ENCODE assay signal across 16 mouse cellular contexts in the genomic region with DNA sequence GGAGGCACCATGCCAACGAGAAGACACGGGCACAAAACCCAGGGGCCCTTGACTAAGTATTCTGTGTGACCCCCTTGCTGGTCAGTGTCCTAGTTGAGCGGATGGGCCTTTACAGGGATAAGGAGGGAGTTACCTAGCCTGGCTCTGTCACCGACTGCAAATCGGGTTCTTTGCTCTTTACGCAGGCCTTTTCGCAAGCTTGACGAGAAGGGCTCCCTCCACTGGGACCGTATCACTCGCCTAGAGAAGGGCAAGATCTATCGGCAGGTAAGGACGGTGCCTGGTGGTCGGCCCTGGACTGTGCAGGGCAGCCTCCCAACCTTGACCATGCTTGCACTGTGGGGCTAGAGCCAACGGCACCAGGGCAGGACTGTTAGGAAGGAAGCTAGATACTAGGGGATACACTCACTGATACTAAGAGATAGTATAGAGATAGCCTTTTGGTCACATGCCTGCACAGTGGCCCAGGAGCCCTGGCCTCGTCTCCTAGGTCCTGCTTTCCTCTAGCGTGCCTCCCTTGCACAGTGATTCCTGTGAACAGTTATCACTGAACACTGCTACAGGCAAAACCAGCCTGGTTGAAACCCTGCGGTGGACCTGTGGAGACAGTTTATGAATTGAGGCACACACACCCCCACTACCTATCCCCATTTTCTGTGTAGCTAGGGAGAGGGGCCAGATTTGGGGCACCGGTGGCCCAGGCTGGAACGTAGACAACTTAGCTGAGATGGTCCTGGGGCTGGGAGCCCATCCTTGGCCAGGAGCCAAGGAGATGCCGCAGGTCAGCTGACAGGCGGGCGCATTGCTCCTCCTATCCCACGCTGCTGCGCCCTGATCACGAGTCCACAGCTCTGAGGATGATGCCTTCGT. TPM values are rescaled to one million over a fixed set of nuclear protein-coding genes. Genes with fewer than 3 reads are reported as not detected.
DNase-seq lines count a peak whose midpoint lies in the region; ATAC-seq lines count a peak whose summit lies in the region.
"Had no signal": no experiment of that assay in that cellular context is flagged by ENCODE, and none has a peak within 500 bp of the region (broad histone marks: within the 10 kb centered on the region; RNA-seq: fewer than 3 reads in every experiment).

No protein-coding gene starts in this region.

- peak; percentile 48 for DNase-seq in forebrain, embryonic 11.5 days (ENCODE audit: low spot score)
- no peak for DNase-seq in heart, postnatal 4 days
- DNase-seq in lung, postnatal 10 days = no peak
- DNase-seq in testis, postnatal 10 days (ENCODE audit: low spot score) = peak; percentile 41
- no peak for DNase-seq in testis, postnatal 14 days (ENCODE audit: low spot score)
- DNase-seq: adrenal gland, postnatal 25 days; cerebellum, adult 11 months; lung, adult 2 months; right cerebral cortex, postnatal 4 days had no signal

- H3K36me3 ChIP-seq in forebrain, embryonic 11.5 days (ENCODE audit: control insufficient read depth, insufficient read depth, low read length) = peaks cover 39% of the 10 kb centered on the region
- peaks cover 25% of the 10 kb centered on the region for H3K36me3 ChIP-seq in forebrain, embryonic 15.5 days
- H3K36me3 ChIP-seq in heart, embryonic 15.5 days = peaks cover 62% of the 10 kb centered on the region
- peaks cover 70% of the 10 kb centered on the region for H3K36me3 ChIP-seq in lung, embryonic 15.5 days

- H3K4me2 ChIP-seq in forebrain, embryonic 11.5 days (ENCODE audit: low read depth, low read length, severe bottlenecking) = no peak overlapping the region
- H3K4me2 ChIP-seq in forebrain, embryonic 15.5 days (replicated peaks) = no peak overlapping the region
- no peak overlapping the region for H3K4me2 ChIP-seq in heart, embryonic 15.5 days
- H3K4me2 ChIP-seq in lung, embryonic 15.5 days = no peak overlapping the region
- H3K4me2 ChIP-seq: limb, embryonic 13.5 days; midbrain, embryonic 13.5 days; neural tube, embryonic 15.5 days had no signal

- H3K27me3 ChIP-seq in forebrain, embryonic 11.5 days (ENCODE audit: control insufficient read depth, insufficient read depth, low read length) = no peaks in the 10 kb centered on the region
- no peaks in the 10 kb centered on the region for H3K27me3 ChIP-seq in forebrain, embryonic 15.5 days
- no peaks in the 10 kb centered on the region for H3K27me3 ChIP-seq in heart, embryonic 15.5 days
- H3K27me3 ChIP-seq in lung, embryonic 15.5 days = no peaks in the 10 kb centered on the region
- H3K27me3 ChIP-seq: limb, embryonic 13.5 days; midbrain, embryonic 13.5 days; neural tube, embryonic 15.5 days had no signal

- ATAC-seq in forebrain, embryonic 11.5 days (replicated peaks; ENCODE audit: low FRiP score) = no peak
- ATAC-seq in forebrain, embryonic 15.5 days (replicated peaks) = no peak
- no peak for ATAC-seq in heart, embryonic 15.5 days (replicated peaks; ENCODE audit: insufficient number of reproducible peaks, insufficient read depth, low FRiP score, low read depth)
- no peak for ATAC-seq in lung, embryonic 15.5 days (ENCODE audit: borderline replicate concordance, extremely low read depth, low FRiP score, low TSS enrichment)
- ATAC-seq: midbrain, embryonic 13.5 days had no signal

- no peak overlapping the region for H3K4me3 ChIP-seq in forebrain, embryonic 11.5 days (ENCODE audit: low read depth, low read length)
- no peak overlapping the region for H3K4me3 ChIP-seq in forebrain, embryonic 15.5 days
- no peak overlapping the region for H3K4me3 ChIP-seq in heart, embryonic 15.5 days
- no peak overlapping the region for H3K4me3 ChIP-seq in lung, embryonic 15.5 days
- H3K4me3 ChIP-seq: forebrain, embryonic 10.5 days; limb, embryonic 13.5 days; midbrain, embryonic 13.5 days; neural tube, embryonic 15.5 days had no signal

- H3K9ac ChIP-seq in forebrain, embryonic 11.5 days (ENCODE audit: low read length) = no peak overlapping the region
- no peak overlapping the region for H3K9ac ChIP-seq in forebrain, embryonic 15.5 days (replicated peaks)
- no peak overlapping the region for H3K9ac ChIP-seq in heart, embryonic 15.5 days
- no peak overlapping the region for H3K9ac ChIP-seq in lung, embryonic 15.5 days
- H3K9ac ChIP-seq: limb, embryonic 13.5 days; midbrain, embryonic 13.5 days; neural tube, embryonic 15.5 days had no signal

- H3K27ac ChIP-seq in forebrain, embryonic 11.5 days (ENCODE audit: low read depth, low read length) = no peak overlapping the region
- H3K27ac ChIP-seq in forebrain, embryonic 15.5 days (replicated peaks) = no peak overlapping the region
- H3K27ac ChIP-seq in heart, embryonic 15.5 days = peak overlapping the region; percentile 45; the same call in 1 of the 2 replicates
- H3K27ac ChIP-seq in lung, embryonic 15.5 days = peak overlapping the region; percentile 54
- H3K27ac ChIP-seq: forebrain, embryonic 10.5 days; midbrain, embryonic 13.5 days; neural tube, embryonic 15.5 days had no signal

- WGBS in forebrain, embryonic 11.5 days = 92% methylated on average over 26 of the region's 26 CpGs
- 92% methylated on average over 26 of the region's 26 CpGs for WGBS in forebrain, embryonic 15.5 days
- 81% methylated on average over 26 of the region's 26 CpGs for WGBS in heart, embryonic 15.5 days
- 88% methylated on average over 26 of the region's 26 CpGs for WGBS in lung, embryonic 15.5 days

- H3K4me1 ChIP-seq in forebrain, embryonic 11.5 days (replicated peaks; ENCODE audit: control insufficient read depth, insufficient read depth, low read length) = peaks cover 15% of the 10 kb centered on the region
- peaks cover 39% of the 10 kb centered on the region for H3K4me1 ChIP-seq in forebrain, embryonic 15.5 days
- peaks cover 45% of the 10 kb centered on the region for H3K4me1 ChIP-seq in heart, embryonic 15.5 days (replicated peaks)
- peaks cover 34% of the 10 kb centered on the region for H3K4me1 ChIP-seq in lung, embryonic 15.5 days

- no peaks in the 10 kb centered on the region for H3K9me3 ChIP-seq in forebrain, embryonic 11.5 days (ENCODE audit: control insufficient read depth, low read length)
- no peaks in the 10 kb centered on the region for H3K9me3 ChIP-seq in forebrain, embryonic 15.5 days
- no peaks in the 10 kb centered on the region for H3K9me3 ChIP-seq in heart, embryonic 15.5 days (replicated peaks)
- no peaks in the 10 kb centered on the region for H3K9me3 ChIP-seq in lung, embryonic 15.5 days
- H3K9me3 ChIP-seq: forebrain, embryonic 10.5 days; limb, embryonic 13.5 days; midbrain, embryonic 13.5 days; neural tube, embryonic 15.5 days had no signal

RNA-seq across cellular contexts. Expression of a gene that starts 5.8 kb away (rescaled TPM):
- polyA plus RNA-seq in forebrain, embryonic 11.5 days (2014; fragmentation: Nextera tagmentation; extraction: Ambion mirVana) = 565 and 637 TPM in 2 replicates
- 223 and 240 TPM in 2 replicates for polyA plus RNA-seq in forebrain, embryonic 15.5 days (2015; fragmentation: Nextera tagmentation; extraction: Ambion mirVana)
- polyA plus RNA-seq in heart, embryonic 15.5 days (2015; fragmentation: Nextera tagmentation; extraction: Ambion mirVana) = 278 and 339 TPM in 2 replicates
- total RNA-seq in heart, postnatal 4 days (2021) = 10 to 100 TPM; 91.8 to 93.8 TPM
- 451 and 472 TPM in 2 replicates for polyA plus RNA-seq in lung, embryonic 15.5 days (2015; fragmentation: Nextera tagmentation; extraction: Ambion mirVana)

RNA-seq across cellular contexts. Expression of a gene that starts 7.9 kb away (rescaled TPM):
- polyA plus RNA-seq in forebrain, embryonic 11.5 days (2014; fragmentation: Nextera tagmentation; extraction: Ambion mirVana) = 50.9 and 52.7 TPM in 2 replicates
- polyA plus RNA-seq in forebrain, embryonic 15.5 days (2015; fragmentation: Nextera tagmentation; extraction: Ambion mirVana) = 66.1 and 74.5 TPM in 2 replicates
- polyA plus RNA-seq in heart, embryonic 15.5 days (2015; fragmentation: Nextera tagmentation; extraction: Ambion mirVana) = 75.6 and 94.1 TPM in 2 replicates
- total RNA-seq in heart, postnatal 4 days (2021) = 10 to 100 TPM; 80.5 to 91.4 TPM
- polyA plus RNA-seq in lung, embryonic 15.5 days (2015; fragmentation: Nextera tagmentation; extraction: Ambion mirVana) = 70.8 and 75.2 TPM in 2 replicates

RNA-seq across cellular contexts. Expression of a gene that starts 31.8 kb away (rescaled TPM):
- 21.8 and 27.1 TPM in 2 replicates for polyA plus RNA-seq in forebrain, embryonic 11.5 days (2014; fragmentation: Nextera tagmentation; extraction: Ambion mirVana)
- 12.9 and 19.0 TPM in 2 replicates for polyA plus RNA-seq in forebrain, embryonic 15.5 days (2015; fragmentation: Nextera tagmentation; extraction: Ambion mirVana)
- polyA plus RNA-seq in heart, embryonic 15.5 days (2015; fragmentation: Nextera tagmentation; extraction: Ambion mirVana) = 43.7 and 46.8 TPM in 2 replicates
- total RNA-seq in heart, postnatal 4 days (2021) = 10 to 100 TPM; 77.1 to 84.3 TPM
- 45.3 and 53.6 TPM in 2 replicates for polyA plus RNA-seq in lung, embryonic 15.5 days (2015; fragmentation: Nextera tagmentation; extraction: Ambion mirVana)

Comparison
In these comparisons a context has a peak if more than half of its experiments do, and no peak if none do; other contexts are left out.
1. DNase-seq: peak in forebrain, embryonic 11.5 days (single experiment) and testis, postnatal 10 days (single experiment); none in heart, postnatal 4 days (single experiment), lung, postnatal 10 days (single experiment) and testis, postnatal 14 days (single experiment).
2. H3K27ac ChIP-seq: peak in heart, embryonic 15.5 days (single experiment) and lung, embryonic 15.5 days (single experiment); none in forebrain, embryonic 11.5 days (single experiment) and forebrain, embryonic 15.5 days (single experiment).